Mouse (Mus musculus) CH12.LX (cell line): Measurements from ENCODE around the gene Itsn1. TPM values are rescaled to one million over a fixed set of nuclear protein-coding genes. Genes with fewer than 3 reads are reported as not detected.

Source experiments
- DNase-seq: peaks from one replicate; pipeline ENCODE4 v3.0.0-alpha.2; 2013; ENCODE audit errors: extremely low read depth
- H3K27ac ChIP-seq: 2 replicates; pipeline ENCODE4 v1.5.1; 2012; ENCODE audit warnings: low read depth, mild to moderate bottlenecking, control low read depth, moderate library complexity; ENCODE audit not compliant: insufficient read depth
- H3K27me3 ChIP-seq: replicated peaks from 2 replicates; pipeline ENCODE3; 2012; ENCODE audit warnings: inconsistent platforms
- H3K36me3 ChIP-seq, 2 experiments: replicated peaks in 1 of 2; 2 replicates each; pipeline versions ENCODE3 to v1.6.1; 2012; ENCODE audit warnings: inconsistent platforms in 1 of 2, low read length in 1 of 2, mild to moderate bottlenecking in 1 of 2, mixed read lengths in 1 of 2, moderate library complexity in 1 of 2; ENCODE audit not compliant: control insufficient read depth in 1 of 2, insufficient read depth in 1 of 2
- H3K4me1 ChIP-seq, 2 experiments: 2 replicates each; pipeline ENCODE4 v1.6.1; 2012; ENCODE audit warnings: inconsistent platforms in 1 of 2, moderate library complexity in 1 of 2; ENCODE audit not compliant: insufficient read depth in 2 of 2, control insufficient read depth in 1 of 2
- H3K4me2 ChIP-seq: 2 replicates; pipeline ENCODE4 v1.6.1; 2012; ENCODE audit warnings: low read depth, mild to moderate bottlenecking, control low read depth; ENCODE audit not compliant: poor library complexity, insufficient read depth, severe bottlenecking
- H3K4me3 ChIP-seq, 3 experiments: fragments of 150-350 bp in 1 of 3; sonication (generic) in 1 of 3; replicated peaks in 1 of 3; 2 replicates each; pipeline versions ENCODE3 to v1.5.1; 2011 to 2012; ENCODE audit warnings: low read depth in 2 of 3, low read length in 2 of 3, mild to moderate bottlenecking in 2 of 3, moderate library complexity in 2 of 3, control low read depth in 1 of 3, improper control_type of control experiment in 1 of 3, inconsistent platforms in 1 of 3, mixed read lengths in 1 of 3; ENCODE audit not compliant: poor library complexity in 1 of 3
- H3K79me2 ChIP-seq: replicated peaks from 2 replicates; pipeline ENCODE4 v1.6.1; 2012; ENCODE audit warnings: mild to moderate bottlenecking, moderate library complexity; ENCODE audit not compliant: control insufficient read depth, poor library complexity, insufficient read depth, severe bottlenecking; ENCODE audit errors: extremely low read depth
- H3K9ac ChIP-seq: 2 replicates; pipeline ENCODE4 v1.6.1; 2012; ENCODE audit warnings: low read depth, mild to moderate bottlenecking, control low read depth, moderate library complexity; ENCODE audit not compliant: insufficient read depth
- H3K9me3 ChIP-seq: replicated peaks from 2 replicates; pipeline ENCODE3; 2012; ENCODE audit warnings: low read length, inconsistent platforms, mixed read lengths
- BHLHE40 ChIP-seq: IDR thresholded peaks from 2 replicates; pipeline ENCODE4 v1.6.1; 2011; ENCODE audit warnings: mild to moderate bottlenecking, low read depth, low read length, improper control_type of control experiment
- CHD1 ChIP-seq: IDR thresholded peaks from 2 replicates; pipeline ENCODE4 v1.6.1; 2012; ENCODE audit warnings: low read depth, low read length, improper control_type of control experiment, inconsistent platforms
- CHD2 ChIP-seq: IDR thresholded peaks from 2 replicates; pipeline ENCODE4 v1.6.1; 2011; ENCODE audit warnings: low read length, improper control_type of control experiment
- CTCF ChIP-seq, 2 experiments: IDR thresholded peaks in 1 of 2; conservative IDR thresholded peaks in 1 of 2; 2 replicates each; pipeline ENCODE4 v1.5.1; 2011 to 2012; ENCODE audit warnings: low read depth in 2 of 2, low read length in 2 of 2, improper control_type of control experiment in 1 of 2, inconsistent platforms in 1 of 2, mild to moderate bottlenecking in 1 of 2, moderate library complexity in 1 of 2
- E2F4 ChIP-seq: IDR thresholded peaks from 2 replicates; pipeline ENCODE4 v1.6.1; 2011; ENCODE audit warnings: low read depth, low read length, improper control_type of control experiment; ENCODE audit not compliant: insufficient replicate concordance
- ELF1 ChIP-seq: IDR thresholded peaks from 2 replicates; pipeline ENCODE4 v1.6.1; 2014; ENCODE audit warnings: low read depth, mild to moderate bottlenecking, inconsistent platforms, low read length, improper control_type of control experiment
- EP300 ChIP-seq: IDR thresholded peaks from 2 replicates; pipeline ENCODE4 v1.6.1; 2011; ENCODE audit warnings: low read length, improper control_type of control experiment
- ETS1 ChIP-seq: conservative IDR thresholded peaks from 2 replicates; pipeline ENCODE4 v1.6.1; 2012; ENCODE audit warnings: low read depth, mild to moderate bottlenecking, inconsistent platforms, low read length, improper control_type of control experiment, moderate library complexity
- GABPA ChIP-seq: IDR thresholded peaks from 2 replicates; pipeline ENCODE4 v1.6.1; 2012; ENCODE audit warnings: low read depth, low read length, improper control_type of control experiment, inconsistent platforms; ENCODE audit not compliant: insufficient replicate concordance
- HCFC1 ChIP-seq: IDR thresholded peaks from 2 replicates; pipeline ENCODE4 v1.6.1; 2012; ENCODE audit warnings: low read depth, mild to moderate bottlenecking, inconsistent platforms, low read length, improper control_type of control experiment
- IRF4 ChIP-seq: IDR thresholded peaks from 2 replicates; pipeline ENCODE4 v1.6.1; 2014; ENCODE audit warnings: low read depth, mild to moderate bottlenecking, inconsistent platforms, low read length, improper control_type of control experiment
- JUN ChIP-seq: IDR thresholded peaks from 2 replicates; pipeline ENCODE4 v1.6.1; 2011; ENCODE audit warnings: low read depth, mild to moderate bottlenecking, low read length, improper control_type of control experiment, moderate library complexity; ENCODE audit not compliant: insufficient read depth
- JUND ChIP-seq: conservative IDR thresholded peaks from 2 replicates; pipeline ENCODE4 v1.6.1; 2011; ENCODE audit warnings: low read depth, low read length, improper control_type of control experiment
- KAT2A ChIP-seq: IDR thresholded peaks from 2 replicates; pipeline ENCODE4 v1.6.1; 2012; ENCODE audit warnings: low read length, improper control_type of control experiment, inconsistent platforms; ENCODE audit not compliant: insufficient replicate concordance
- MAFK ChIP-seq: IDR thresholded peaks from 2 replicates; pipeline ENCODE4 v1.6.1; 2011; ENCODE audit warnings: low read length, improper control_type of control experiment; ENCODE audit not compliant: insufficient replicate concordance
- MAX ChIP-seq: IDR thresholded peaks from 2 replicates; pipeline ENCODE4 v1.6.1; 2011; ENCODE audit warnings: low read length, improper control_type of control experiment
- MAZ ChIP-seq: IDR thresholded peaks from 2 replicates; pipeline ENCODE4 v1.6.1; 2012; ENCODE audit warnings: low read depth, mild to moderate bottlenecking, inconsistent platforms, low read length, improper control_type of control experiment, moderate library complexity
- MEF2A ChIP-seq: IDR thresholded peaks from 2 replicates; pipeline ENCODE4 v1.6.1; 2014; ENCODE audit warnings: low read depth, mild to moderate bottlenecking, inconsistent platforms, low read length, improper control_type of control experiment, borderline replicate concordance
- MXI1 ChIP-seq: IDR thresholded peaks from 2 replicates; pipeline ENCODE4 v1.6.1; 2011; ENCODE audit warnings: mild to moderate bottlenecking, low read depth, low read length, improper control_type of control experiment
- MYC ChIP-seq: IDR thresholded peaks from 2 replicates; pipeline ENCODE4 v1.6.1; 2011; ENCODE audit warnings: low read depth, mild to moderate bottlenecking, improper control_type of control experiment, low read length
- NELFE ChIP-seq: IDR thresholded peaks from 2 replicates; pipeline ENCODE4 v1.6.1; 2011; ENCODE audit warnings: low read depth, low read length, improper control_type of control experiment
- NRF1 ChIP-seq: IDR thresholded peaks from 2 replicates; pipeline ENCODE4 v1.6.1; 2014; ENCODE audit warnings: low read depth, mild to moderate bottlenecking, inconsistent platforms, low read length, improper control_type of control experiment, moderate library complexity
- PAX5 ChIP-seq: IDR thresholded peaks from 2 replicates; pipeline ENCODE4 v1.6.1; 2012; ENCODE audit warnings: low read length, inconsistent platforms, mixed read lengths
- POLR2A ChIP-seq: IDR thresholded peaks from 2 replicates; pipeline ENCODE4 v1.6.1; 2011; ENCODE audit warnings: low read depth, mild to moderate bottlenecking, improper control_type of control experiment, low read length
- POLR2AphosphoS2 ChIP-seq: IDR thresholded peaks from 2 replicates; pipeline ENCODE4 v1.6.1; 2011; ENCODE audit warnings: low read depth, low read length, improper control_type of control experiment
- RAD21 ChIP-seq: IDR thresholded peaks from 2 replicates; pipeline ENCODE4 v1.6.1; 2011; ENCODE audit warnings: low read depth, mild to moderate bottlenecking, low read length, improper control_type of control experiment, moderate library complexity
- RCOR1 ChIP-seq: conservative IDR thresholded peaks from 2 replicates; pipeline ENCODE4 v1.6.1; 2012; ENCODE audit warnings: low read depth, mild to moderate bottlenecking, inconsistent platforms, low read length, improper control_type of control experiment
- SIN3A ChIP-seq: IDR thresholded peaks from 2 replicates; pipeline ENCODE4 v1.6.1; 2012; ENCODE audit warnings: low read length, improper control_type of control experiment, inconsistent platforms
- SMC3 ChIP-seq: IDR thresholded peaks from 2 replicates; pipeline ENCODE4 v1.6.1; 2011; ENCODE audit warnings: low read depth, low read length, improper control_type of control experiment
- TBP ChIP-seq: conservative IDR thresholded peaks from 2 replicates; pipeline ENCODE4 v1.6.1; 2011; ENCODE audit warnings: low read depth, low read length, improper control_type of control experiment
- TCF12 ChIP-seq: IDR thresholded peaks from 2 replicates; pipeline ENCODE4 v1.6.1; 2014; ENCODE audit warnings: low read depth, mild to moderate bottlenecking, inconsistent platforms, low read length, improper control_type of control experiment
- UBTF ChIP-seq: IDR thresholded peaks from 2 replicates; pipeline ENCODE4 v1.6.1; 2012; ENCODE audit warnings: low read depth, mild to moderate bottlenecking, inconsistent platforms, low read length, improper control_type of control experiment, moderate library complexity
- USF1 ChIP-seq: IDR thresholded peaks from 2 replicates; pipeline ENCODE4 v1.6.1; 2014; ENCODE audit warnings: low read depth, mild to moderate bottlenecking, inconsistent platforms, low read length, improper control_type of control experiment
- USF2 ChIP-seq: conservative IDR thresholded peaks from 2 replicates; pipeline ENCODE4 v1.6.1; 2011; ENCODE audit warnings: low read depth, low read length, improper control_type of control experiment
- ZC3H11A ChIP-seq: IDR thresholded peaks from 2 replicates; pipeline ENCODE4 v1.6.1; 2012; ENCODE audit warnings: low read depth, mild to moderate bottlenecking, inconsistent platforms, low read length, improper control_type of control experiment
- ZKSCAN1 ChIP-seq: IDR thresholded peaks from 2 replicates; pipeline ENCODE4 v1.6.1; 2012; ENCODE audit warnings: low read depth, inconsistent platforms, low read length, improper control_type of control experiment, borderline replicate concordance
- ZMIZ1 ChIP-seq: IDR thresholded peaks from 2 replicates; pipeline ENCODE4 v1.6.1; 2012; ENCODE audit warnings: low read depth, mild to moderate bottlenecking, inconsistent platforms, low read length, improper control_type of control experiment
- ZNF384 ChIP-seq: IDR thresholded peaks from 2 replicates; pipeline ENCODE4 v1.6.1; 2012; ENCODE audit warnings: low read depth, low read length, improper control_type of control experiment, inconsistent platforms
- dilution Hi-C: fragments of 300-500 bp; cut with MboI; formaldehyde crosslinking; loops from 2 replicates; pipeline ENCODE4 v1.14.3; 2020; ENCODE audit warnings: low sequenced_read_pairs; ENCODE audit not compliant: extremely low pct_unique_long_range_greater_than_20kb, extremely low pct_ligation_motif_present
- in situ Hi-C: fragments of 300-500 bp; cut with MboI; formaldehyde crosslinking; loops from 3 replicates; pipeline ENCODE4 v1.14.3; 2019; ENCODE audit warnings: low sequenced_read_pairs, low pct_ligation_motif_present, low pct_unique_long_range_greater_than_20kb, mixed read lengths
- polyA plus RNA-seq: library from polyadenylated mRNA; unstranded; fragments of >175 nt; gene quantifications from 2 replicates; pipeline ENCODE4 v1.2.1, GENCODE M21; 2012; ENCODE audit warnings: low read depth; ENCODE audit not compliant: insufficient read length
- total RNA-seq, 2 experiments: library from RNA; depleted of rRNA; stranded (reverse); fragments of 300-350 nt in 1 of 2; fragments of >200 nt in 1 of 2; gene quantifications; 2 replicates each; pipeline ENCODE4 v1.2.3; 2012 to 2014

Itsn1 gene
- total and polyA plus RNA-seq, 3 experiments: 32.5 to 54.5 (median 46.3) TPM

GRCm38 (mm10) chr16:91917631-91918096 lies 188.6 kb downstream of the Itsn1 start:
- peak overlapping the region; percentile 62 for H3K27ac ChIP-seq
- peak overlapping the region; percentile 20 to 51 (median 49) for H3K4me3 ChIP-seq
- DNase-seq: peak; percentile 95
- H3K9me3 ChIP-seq: no peaks in the 10 kb centered on the region
- H3K79me2 ChIP-seq: no peaks in the 10 kb centered on the region
- peak; percentile 34; the same call in 1 of the 2 replicates for TF ChIP-seq NRF1
- no peak for TF ChIP-seq ETS1
- peak; percentile 8; the same call in 1 of the 2 replicates for TF ChIP-seq BHLHE40
- TF ChIP-seq UBTF: no peak
- TF ChIP-seq ZNF384: no peak
- TF ChIP-seq CHD1: no peak
- TF ChIP-seq TCF12: peak; percentile 76
- TF ChIP-seq MYC: peak; percentile 83
- TF ChIP-seq MAFK: no peak
- TF ChIP-seq PAX5: no peak
- no peak for TF ChIP-seq KAT2A
- TF ChIP-seq ZKSCAN1: no peak
- no peak for TF ChIP-seq RCOR1
- TF ChIP-seq SMC3: peak; percentile 98
- TF ChIP-seq MAZ: peak; percentile 79
- TF ChIP-seq ZC3H11A: peak; percentile 78
- TF ChIP-seq ZMIZ1: no peak
- no peak for TF ChIP-seq USF2
- TF ChIP-seq EP300: no peak
- TF ChIP-seq JUND: no peak
- peak; percentile 89 for TF ChIP-seq CHD2
- TF ChIP-seq MAX: 0 out of 2 replicates have a peak, but pooled peaks have one; percentile 4
- no peak for TF ChIP-seq E2F4
- peak; percentile 98 for TF ChIP-seq RAD21
- no peak; the same call in none of the 2 replicates for TF ChIP-seq SIN3A
- TF ChIP-seq POLR2A: peak; percentile 86
- TF ChIP-seq POLR2AphosphoS2: no peak
- TF ChIP-seq CTCF (conservative IDR thresholded peaks at IDR 0.05 in 1 of 2, IDR thresholded peaks at IDR 0.05 in 1 of 2; ENCODE audit: low read depth in 2 of 2, low read length in 2 of 2): peak; percentile 88 to 99
- peak; percentile 13; the same call in 1 of the 2 replicates for TF ChIP-seq IRF4
- TF ChIP-seq HCFC1: peak; percentile 61
- peak; percentile 81 for TF ChIP-seq MXI1
- TF ChIP-seq TBP: no peak; the same call in 1 of the 2 replicates
- TF ChIP-seq NELFE: peak; percentile 83; the same call in 1 of the 2 replicates
- TF ChIP-seq JUN: no peak
- TF ChIP-seq GABPA: no peak
- TF ChIP-seq MEF2A: no peak
- TF ChIP-seq ELF1: peak; percentile 95
- no peak for TF ChIP-seq USF1
- H3K27me3 ChIP-seq: no peaks in the 10 kb centered on the region
- peaks cover 0 to 10% of the 10 kb centered on the region in 2 experiments for H3K36me3 ChIP-seq
- H3K4me2 ChIP-seq: peak overlapping the region; percentile 59
- dilution Hi-C loops: no loop called here
- H3K9ac ChIP-seq: peak overlapping the region; percentile 46
- H3K4me1 ChIP-seq: peaks cover 14 to 48% of the 10 kb centered on the region in 2 experiments
- in situ Hi-C loops: loop anchor here (5.0 to 25.0 kb wide), 2 partner anchors 190 to 555 kb away; partner anchors contain the start of genes Cryzl1, Ifnar2 and Itsn1
